Mouse (Mus musculus) G1E (cell line): ENCODE measurements around the gene Mkln1. TPM values are rescaled to one million over a fixed set of nuclear protein-coding genes. Genes with fewer than 3 reads are reported as not detected.
"Not testable (repeated sequence)": the region's sequence is repeated elsewhere in the genome, so short reads cannot be mapped to it uniquely, and the experiment has no call there.

Experiments
- ATAC-seq: 2 replicates; pipeline ENCODE4 v1.8.0; 2016; ENCODE audit warnings: mild to moderate bottlenecking; ENCODE audit not compliant: insufficient number of reproducible peaks, poor library complexity, low FRiP score, severe bottlenecking; ENCODE audit errors: extremely low read depth
- DNase-seq: peaks from one replicate; pipeline ENCODE4 v3.0.0; 2012; ENCODE audit warnings: low spot score
- H3K27me3 ChIP-seq: 2 replicates; pipeline ENCODE4 v1.6.1; 2012; ENCODE audit warnings: mild to moderate bottlenecking, low read length, inconsistent platforms; ENCODE audit not compliant: insufficient read depth
- H3K36me3 ChIP-seq: replicated peaks from 2 replicates; pipeline ENCODE3; 2012; ENCODE audit warnings: mild to moderate bottlenecking, inconsistent platforms
- H3K4me1 ChIP-seq: 2 replicates; pipeline ENCODE4 v1.6.1; 2012; ENCODE audit warnings: low read depth, low read length, inconsistent platforms, mixed read lengths; ENCODE audit not compliant: insufficient read depth
- H3K4me3 ChIP-seq: 2 replicates; pipeline ENCODE4 v1.5.1; 2012; ENCODE audit warnings: low read depth, mild to moderate bottlenecking, inconsistent platforms, low read length, moderate library complexity, mixed read lengths
- H3K9me3 ChIP-seq: replicated peaks from 2 replicates; pipeline ENCODE4 v1.6.1; 2012; ENCODE audit warnings: inconsistent platforms
- CTCF ChIP-seq: IDR thresholded peaks from 2 replicates; pipeline ENCODE4 v1.5.1; 2012; ENCODE audit warnings: low read depth, low read length, inconsistent platforms, mixed read lengths
- GATA1 ChIP-seq: IDR thresholded peaks from 2 replicates; pipeline ENCODE4 v1.6.1; 2012; ENCODE audit warnings: borderline replicate concordance, low read length, inconsistent platforms, mixed read lengths
- GATA2 ChIP-seq: IDR thresholded peaks from 2 replicates; pipeline ENCODE4 v1.6.1; 2012; ENCODE audit warnings: low read depth, low read length, inconsistent platforms, borderline replicate concordance
- POLR2AphosphoS5 ChIP-seq: IDR thresholded peaks from 2 replicates; pipeline ENCODE4 v1.6.1; 2012; ENCODE audit warnings: low read depth, low read length, inconsistent platforms; ENCODE audit not compliant: insufficient replicate concordance
- TAL1 ChIP-seq: conservative IDR thresholded peaks from 2 replicates; pipeline ENCODE4 v1.6.1; 2012; ENCODE audit warnings: low read depth, low read length, inconsistent platforms, mixed read lengths
- polyA plus RNA-seq: library from polyadenylated mRNA; stranded (reverse); fragments of >175 nt; gene quantifications from 2 replicates; pipeline ENCODE4 v1.2.3, GENCODE M21; 2012
- total RNA-seq, 2 experiments: library from RNA; stranded (forward) in 1 of 2; stranded (reverse) in 1 of 2; fragments of 200-1000 nt in 1 of 2; fragments of >200 nt in 1 of 2; fragmentation: Nextera tagmentation in 1 of 2; gene quantifications; 2 replicates each; pipeline ENCODE4 v1.2.3; 2014 to 2017

The Mkln1 gene
- total and polyA plus RNA-seq, 3 experiments, result 79.5 to 182 (median 122) TPM

GRCm38 (mm10) chr6:31549361-31550051 is 151.0 kb downstream of the Mkln1 start:
- Histone ChIP-seq H3K27me3 (no peaks in the 10 kb centered on the region), H3K4me3 (peak overlapping the region; percentile 17; the same call in 1 of the 2 replicates), H3K9me3 (no peaks in the 10 kb centered on the region), H3K4me1 (peaks cover 96% of the 10 kb centered on the region), H3K36me3 (peaks cover 100% of the 10 kb centered on the region)
- DNase-seq (no peak), ATAC-seq (no peak)
- TF ChIP-seq GATA2 (no peak), CTCF (no peak), POLR2AphosphoS5 (no peak), TAL1 (no peak), GATA1 (no peak)

DNA sequence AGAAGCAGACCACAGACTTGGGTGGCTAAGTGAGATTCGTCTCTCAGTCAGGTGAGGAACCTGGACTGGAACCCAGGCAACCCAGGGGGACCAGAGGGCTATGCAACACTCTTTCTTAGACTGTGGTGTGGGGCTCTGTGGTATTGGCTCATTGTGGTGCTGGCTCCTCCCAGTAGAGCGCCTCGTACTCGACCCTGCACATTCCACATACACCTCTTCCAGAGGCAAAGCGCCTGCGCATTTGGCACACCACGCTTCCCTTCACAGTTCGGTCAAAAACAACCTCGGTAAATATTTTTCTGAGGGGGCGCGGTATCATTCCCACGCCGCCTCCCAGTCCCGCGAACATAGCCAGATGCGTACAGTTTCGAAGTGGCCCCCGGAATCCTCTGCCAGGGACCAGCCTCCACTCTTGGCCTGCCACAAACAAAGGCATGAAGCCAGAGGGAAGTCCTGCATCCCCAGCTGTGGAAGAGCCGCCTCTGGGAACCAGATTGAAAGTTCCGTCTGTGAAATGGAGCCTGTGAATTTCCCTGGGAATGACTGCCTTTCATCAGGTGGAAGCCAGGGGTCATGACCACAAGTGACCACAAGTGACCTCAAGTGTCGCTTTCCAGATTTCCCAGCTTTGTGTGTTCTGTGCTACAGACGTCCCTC is 152.5 kb downstream of the Mkln1 start:
- ATAC-seq, result no peak
- Histone ChIP-seq H3K36me3 (peaks cover 100% of the 10 kb centered on the region), H3K4me1 (peaks cover 99% of the 10 kb centered on the region)

GRCm38 (mm10) chr6:31556460-31557100 is 158.0 kb downstream of the Mkln1 start:
- Histone ChIP-seq H3K27me3 (no peaks in the 10 kb centered on the region), H3K4me3 (no peak overlapping the region; the same call in 1 of the 2 replicates), H3K9me3 (no peaks in the 10 kb centered on the region), H3K4me1 (peaks cover 97% of the 10 kb centered on the region), H3K36me3 (peaks cover 97% of the 10 kb centered on the region)
- DNase-seq (no peak), ATAC-seq (no peak)
- TF ChIP-seq GATA2 (no peak), GATA1 (no peak), TAL1 (no peak), POLR2AphosphoS5 (no peak), CTCF (no peak)

More for the DNA sequence above, 152.5 kb downstream of the Mkln1 start:
- H3K4me3 ChIP-seq, result no peak overlapping the region; the same call in 1 of the 2 replicates
- TF ChIP-seq GATA1 (no peak), POLR2AphosphoS5 (no peak), CTCF (no peak), TAL1 (no peak), GATA2 (no peak)
- H3K27me3 ChIP-seq, result no peaks in the 10 kb centered on the region
- no peaks in the 10 kb centered on the region for H3K9me3 ChIP-seq
- no peak for DNase-seq

- Histone ChIP-seq H3K4me1 (peaks cover 92% of the 10 kb centered on the region), H3K27me3 (no peaks in the 10 kb centered on the region), H3K4me3 (peak overlapping the region; percentile 97; the same call in 1 of the 2 replicates), H3K9me3 (no peaks in the 10 kb centered on the region), H3K36me3 (peaks cover 66% of the 10 kb centered on the region)
- DNase-seq (no peak), ATAC-seq (no peak)
- TF ChIP-seq CTCF, result no peak
- no peak for TF ChIP-seq GATA1
- TF ChIP-seq POLR2AphosphoS5, result no peak
- no peak for TF ChIP-seq TAL1
- no peak for TF ChIP-seq GATA2
Observed at GRCm38 (mm10) chr6:31560138-31560959, 161.8 kb downstream of the Mkln1 start.

GRCm38 (mm10) chr6:31561948-31562347 is 163.4 kb downstream of the Mkln1 start:
- peaks cover 50% of the 10 kb centered on the region for H3K36me3 ChIP-seq
- H3K4me3 ChIP-seq, result peak overlapping the region; percentile 97
- not testable (repeated sequence) for DNase-seq, H3K9me3 ChIP-seq, ATAC-seq, H3K27me3 ChIP-seq
- H3K4me1 ChIP-seq, result peaks cover 88% of the 10 kb centered on the region

GRCm38 (mm10) chr6:31562371-31563080 is 164.0 kb downstream of the Mkln1 start:
- Histone ChIP-seq H3K9me3 (no peaks in the 10 kb centered on the region), H3K4me1 (peaks cover 89% of the 10 kb centered on the region), H3K27me3 (no peaks in the 10 kb centered on the region), H3K36me3 (peaks cover 46% of the 10 kb centered on the region), H3K4me3 (peak overlapping the region; percentile 97)
- DNase-seq (no peak), ATAC-seq (no peak)
- TF ChIP-seq GATA1, result no peak
- no peak for TF ChIP-seq TAL1
- no peak for TF ChIP-seq GATA2
- no peak for TF ChIP-seq CTCF
